Mouse (Mus musculus): ENCODE data around the gene Col4a3bp.

DNA sequence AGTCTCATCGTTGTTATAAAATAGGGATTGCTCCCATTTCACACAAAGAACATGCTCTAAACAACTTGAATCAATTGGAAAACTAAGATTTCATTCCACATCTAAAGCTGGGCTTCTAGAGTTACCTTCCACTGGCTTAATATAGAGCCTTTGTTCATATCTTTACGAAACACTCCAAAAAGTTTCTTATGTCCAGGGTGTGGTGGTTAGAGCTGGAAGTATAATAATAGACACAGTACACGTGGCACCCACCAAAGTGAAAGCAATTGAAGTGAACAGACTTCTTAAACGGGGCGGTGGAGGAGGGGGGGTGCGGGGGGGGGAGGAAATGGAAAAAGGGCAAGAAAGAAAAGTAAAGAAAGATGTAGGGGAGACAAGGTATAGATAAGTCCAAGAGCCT lies 129.9 kb downstream of the Col4a3bp start:
- no peak for TF ChIP-seq CTCF (IDR thresholded peaks at IDR 0.05)
- no peak for TF ChIP-seq EP300 (IDR thresholded peaks at IDR 0.05)

Data from lung, postnatal 0 days (tissue).